Mouse (Mus musculus) CH12.LX (cell line): ENCODE measurements around the gene Xiap.

ENCODE experiments used
- BHLHE40 ChIP-seq: IDR thresholded peaks from 2 replicates; pipeline ENCODE4 v1.6.1; 2011; ENCODE audit warnings: mild to moderate bottlenecking, low read depth, low read length, improper control_type of control experiment
- CTCF ChIP-seq, 2 experiments: IDR thresholded peaks in 1 of 2; conservative IDR thresholded peaks in 1 of 2; 2 replicates each; pipeline ENCODE4 v1.5.1; 2011 to 2012; ENCODE audit warnings: low read depth in 2 of 2, low read length in 2 of 2, improper control_type of control experiment in 1 of 2, inconsistent platforms in 1 of 2, mild to moderate bottlenecking in 1 of 2, moderate library complexity in 1 of 2
- KAT2A ChIP-seq: IDR thresholded peaks from 2 replicates; pipeline ENCODE4 v1.6.1; 2012; ENCODE audit warnings: low read length, improper control_type of control experiment, inconsistent platforms; ENCODE audit not compliant: insufficient replicate concordance
- NELFE ChIP-seq: IDR thresholded peaks from 2 replicates; pipeline ENCODE4 v1.6.1; 2011; ENCODE audit warnings: low read depth, low read length, improper control_type of control experiment
- POLR2A ChIP-seq: IDR thresholded peaks from 2 replicates; pipeline ENCODE4 v1.6.1; 2011; ENCODE audit warnings: low read depth, mild to moderate bottlenecking, improper control_type of control experiment, low read length
- POLR2AphosphoS2 ChIP-seq: IDR thresholded peaks from 2 replicates; pipeline ENCODE4 v1.6.1; 2011; ENCODE audit warnings: low read depth, low read length, improper control_type of control experiment
- SIN3A ChIP-seq: IDR thresholded peaks from 2 replicates; pipeline ENCODE4 v1.6.1; 2012; ENCODE audit warnings: low read length, improper control_type of control experiment, inconsistent platforms
- ZMIZ1 ChIP-seq: IDR thresholded peaks from 2 replicates; pipeline ENCODE4 v1.6.1; 2012; ENCODE audit warnings: low read depth, mild to moderate bottlenecking, inconsistent platforms, low read length, improper control_type of control experiment
- ZNF384 ChIP-seq: IDR thresholded peaks from 2 replicates; pipeline ENCODE4 v1.6.1; 2012; ENCODE audit warnings: low read depth, low read length, improper control_type of control experiment, inconsistent platforms

DNA sequence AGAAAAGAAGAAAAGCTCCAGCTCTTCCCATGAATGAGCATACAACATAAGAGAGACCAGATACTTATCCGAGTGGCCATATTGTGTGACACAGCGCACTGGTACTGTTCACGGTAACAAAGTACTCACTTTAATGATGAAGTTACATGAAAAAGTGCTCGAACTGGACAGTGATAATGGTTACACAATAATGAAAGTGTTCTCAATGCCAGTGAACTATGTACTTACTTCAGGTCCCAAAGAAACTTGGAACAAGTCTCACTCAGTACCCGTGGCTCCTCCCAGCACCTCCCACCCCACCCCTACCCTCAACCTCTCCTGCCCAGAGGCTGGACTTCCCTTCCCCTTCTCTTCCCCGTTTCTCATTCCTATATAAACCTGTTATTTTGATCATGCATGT is 5.6 kb downstream of the Xiap start:
- no peak for TF ChIP-seq ZMIZ1
- no peak for TF ChIP-seq CTCF (conservative IDR thresholded peaks at IDR 0.05 in 1 of 2, IDR thresholded peaks at IDR 0.05 in 1 of 2; ENCODE audit: low read depth in 2 of 2, low read length in 2 of 2)
- no peak for TF ChIP-seq NELFE
- no peak for TF ChIP-seq POLR2AphosphoS2
- TF ChIP-seq KAT2A: no peak
- no peak for TF ChIP-seq POLR2A
- TF ChIP-seq SIN3A: no peak
- no peak for TF ChIP-seq BHLHE40
- no peak for TF ChIP-seq ZNF384
